Mouse (Mus musculus): ENCODE results near the gene Lsm2.
"Not testable (repeated sequence)": the region's sequence is repeated elsewhere in the genome, so short reads cannot be mapped to it uniquely, and the experiment has no call there.

The Lsm2 gene

DNA sequence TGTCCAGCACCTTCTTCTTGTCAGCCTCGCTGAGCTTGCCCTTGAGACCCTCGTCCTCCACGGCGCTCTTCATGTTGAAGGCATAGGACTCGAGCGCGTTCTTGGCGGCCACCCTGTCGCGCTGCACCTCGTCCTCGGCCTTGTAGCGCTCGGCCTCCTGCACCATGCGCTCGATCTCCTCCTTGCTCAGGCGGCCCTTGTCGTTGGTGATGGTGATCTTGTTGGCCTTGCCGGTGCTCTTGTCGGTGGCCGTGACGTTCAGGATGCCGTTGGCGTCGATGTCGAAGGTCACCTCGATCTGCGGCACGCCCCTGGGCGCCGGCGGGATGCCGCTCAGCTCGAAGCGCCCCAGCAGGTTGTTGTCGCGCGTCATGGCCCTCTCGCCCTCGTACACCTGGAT is 24.4 kb upstream of the Lsm2 start:
- DNase-seq = not testable (repeated sequence)

DNA sequence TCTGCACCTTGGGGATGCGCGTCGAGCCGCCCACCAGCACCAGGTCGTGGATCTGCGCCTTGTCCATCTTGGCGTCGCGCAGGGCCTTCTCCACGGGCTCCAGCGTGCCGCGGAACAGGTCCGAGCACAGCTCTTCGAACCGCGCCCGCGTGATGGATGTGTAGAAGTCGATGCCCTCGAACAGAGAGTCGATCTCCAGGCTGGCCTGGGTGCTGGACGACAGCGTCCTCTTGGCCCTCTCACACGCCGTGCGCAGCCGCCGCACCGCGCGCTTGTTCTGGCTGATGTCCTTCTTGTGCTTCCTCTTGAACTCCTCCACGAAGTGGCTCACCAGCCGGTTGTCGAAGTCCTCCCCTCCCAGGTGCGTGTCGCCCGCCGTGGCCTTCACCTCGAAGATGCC is 23.7 kb upstream of the Lsm2 start:
- not testable (repeated sequence) for DNase-seq

DNA sequence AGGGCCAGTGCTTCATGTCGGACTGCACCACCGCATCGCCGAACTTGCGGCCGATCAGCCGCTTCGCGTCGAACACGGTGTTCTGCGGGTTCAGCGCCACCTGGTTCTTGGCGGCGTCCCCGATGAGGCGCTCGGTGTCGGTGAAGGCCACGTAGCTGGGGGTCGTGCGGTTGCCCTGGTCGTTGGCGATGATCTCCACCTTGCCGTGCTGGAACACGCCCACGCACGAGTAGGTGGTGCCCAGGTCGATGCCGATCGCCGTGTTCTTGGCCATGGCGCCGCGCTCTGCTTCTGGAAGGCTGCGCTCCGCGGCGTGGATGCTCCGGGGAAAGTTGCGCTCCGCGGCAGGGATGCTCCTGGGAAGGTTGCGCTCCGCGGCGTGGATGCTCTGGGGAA is 22.9 kb upstream of the Lsm2 start:
- not testable (repeated sequence) for DNase-seq

DNA sequence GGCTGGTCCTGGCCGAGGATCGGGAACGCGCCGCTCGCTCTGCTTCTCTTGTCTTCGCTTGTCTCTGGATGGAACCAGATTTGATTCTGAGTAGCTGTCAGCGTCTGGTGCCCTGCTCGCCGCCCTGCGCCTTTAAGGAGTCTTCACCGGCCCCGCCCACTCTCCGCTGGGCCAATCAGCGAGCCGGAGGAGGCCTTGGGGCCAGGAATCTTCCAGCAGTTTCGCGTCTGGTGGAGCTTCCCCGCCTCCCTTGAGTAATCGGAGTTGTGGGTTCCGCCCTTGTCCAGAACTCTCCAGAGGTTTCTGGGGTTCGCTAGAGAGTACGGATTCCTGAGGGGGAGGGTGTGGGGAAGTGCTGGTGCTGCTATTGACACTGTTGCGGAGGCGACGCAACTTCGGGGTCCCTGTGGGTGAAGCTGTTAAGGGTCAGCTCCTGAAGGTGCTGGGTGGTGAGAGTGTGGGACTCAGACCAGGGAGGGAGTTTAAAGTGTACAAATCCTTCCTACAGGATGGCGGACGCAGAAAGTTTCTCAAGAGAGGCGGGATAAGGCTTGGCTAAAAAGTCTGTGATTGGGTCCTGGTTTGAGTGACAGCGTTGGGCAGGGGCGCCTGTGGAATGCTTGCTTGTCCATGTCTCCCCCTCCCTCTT is 22.4 kb upstream of the Lsm2 start, which contains the start of gene Hspa1b:
Gene Hspa1b, minus strand, starts transcription at position 109 of the 649 bp plus-strand sequence.
- peak; percentile 83 for DNase-seq

DNA sequence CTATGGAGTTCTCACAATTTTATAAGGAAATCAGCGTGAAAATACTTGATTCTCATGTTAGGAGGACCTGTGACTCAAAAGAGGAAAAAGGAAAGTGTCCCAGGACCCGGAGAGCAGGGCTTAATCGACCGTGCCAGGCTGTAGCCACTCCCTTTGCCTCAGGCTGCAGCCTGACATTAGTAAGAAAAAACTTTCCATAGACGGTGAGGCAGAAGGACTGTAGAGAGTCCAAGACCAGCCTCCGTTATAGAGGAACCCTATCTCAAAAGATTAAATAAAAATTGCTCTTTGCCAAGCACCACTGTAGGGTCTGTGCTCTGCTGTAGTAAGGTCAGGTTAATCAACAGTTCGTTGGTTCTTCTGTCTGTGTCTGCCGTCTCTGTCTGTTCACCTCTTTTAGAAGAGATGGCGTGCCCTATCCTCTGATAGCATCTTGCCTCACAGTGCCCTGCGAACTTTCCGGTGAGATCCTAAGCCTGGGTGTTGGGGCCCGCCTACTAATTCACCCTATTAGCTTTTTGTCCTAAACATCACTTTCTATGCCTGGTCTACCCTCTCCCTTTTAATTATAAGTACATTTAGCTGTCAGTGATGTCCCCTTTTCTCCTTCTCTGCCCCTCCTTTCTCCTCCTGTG is 21.7 kb upstream of the Lsm2 start:
- DNase-seq = no peak

- peak; percentile 39 for DNase-seq
These were observed 20.8 kb upstream of the Lsm2 start for GRCm38 (mm10) chr17:34960702-34961493.

- no peak for DNase-seq
These were observed 19.5 kb upstream of the Lsm2 start for GRCm38 (mm10) chr17:34962125-34962524.

- no peak for DNase-seq
These were observed 18.8 kb upstream of the Lsm2 start for GRCm38 (mm10) chr17:34962841-34963240.

GRCm38 (mm10) chr17:34964640-34965049 is 17.0 kb upstream of the Lsm2 start:
- DNase-seq = no peak

GRCm38 (mm10) chr17:34965627-34966026 is 16.0 kb upstream of the Lsm2 start:
- no peak for DNase-seq

DNA sequence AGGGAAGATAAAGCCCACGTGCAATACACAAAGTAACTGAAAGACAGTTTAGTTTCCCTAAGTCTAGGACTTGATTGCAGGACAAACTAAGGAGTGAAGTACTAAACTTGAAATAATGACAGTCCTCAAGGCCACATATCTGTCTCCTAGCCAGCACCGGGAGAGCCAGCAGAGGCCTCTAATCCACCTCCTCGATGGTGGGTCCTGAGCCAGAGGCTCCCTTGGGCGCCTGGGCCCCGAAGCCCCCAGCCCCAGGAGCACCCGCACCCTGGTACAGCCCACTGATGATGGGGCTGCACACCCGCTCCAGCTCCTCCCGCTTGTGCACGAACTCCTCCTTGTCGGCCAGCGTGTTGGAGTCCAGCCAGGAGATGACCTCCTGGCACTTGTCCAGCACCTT is 11.8 kb upstream of the Lsm2 start, which contains the start of gene Gm20481:
Gene Gm20481, plus strand, starts transcription at position 91 of the 400 bp plus-strand sequence.
- DNase-seq = not testable (repeated sequence)

DNA sequence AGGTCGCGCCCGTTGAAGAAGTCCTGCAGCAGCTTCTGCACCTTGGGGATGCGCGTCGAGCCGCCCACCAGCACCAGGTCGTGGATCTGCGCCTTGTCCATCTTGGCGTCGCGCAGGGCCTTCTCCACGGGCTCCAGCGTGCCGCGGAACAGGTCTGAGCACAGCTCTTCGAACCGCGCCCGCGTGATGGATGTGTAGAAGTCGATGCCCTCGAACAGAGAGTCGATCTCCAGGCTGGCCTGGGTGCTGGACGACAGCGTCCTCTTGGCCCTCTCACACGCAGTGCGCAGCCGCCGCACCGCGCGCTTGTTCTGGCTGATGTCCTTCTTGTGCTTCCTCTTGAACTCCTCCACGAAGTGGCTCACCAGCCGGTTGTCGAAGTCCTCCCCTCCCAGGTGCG is 10.8 kb upstream of the Lsm2 start:
- not testable (repeated sequence) for DNase-seq

DNA sequence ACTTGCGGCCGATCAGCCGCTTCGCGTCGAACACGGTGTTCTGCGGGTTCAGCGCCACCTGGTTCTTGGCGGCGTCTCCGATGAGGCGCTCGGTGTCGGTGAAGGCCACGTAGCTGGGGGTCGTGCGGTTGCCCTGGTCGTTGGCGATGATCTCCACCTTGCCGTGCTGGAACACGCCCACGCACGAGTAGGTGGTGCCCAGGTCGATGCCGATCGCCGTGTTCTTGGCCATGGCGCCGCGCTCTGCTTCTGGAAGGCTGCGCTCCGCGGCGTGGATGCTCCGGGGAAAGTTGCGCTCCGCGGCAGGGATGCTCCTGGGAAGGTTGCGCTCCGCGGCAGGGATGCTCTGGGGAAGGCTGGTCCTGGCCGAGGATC is 10.0 kb upstream of the Lsm2 start:
- not testable (repeated sequence) for DNase-seq

DNA sequence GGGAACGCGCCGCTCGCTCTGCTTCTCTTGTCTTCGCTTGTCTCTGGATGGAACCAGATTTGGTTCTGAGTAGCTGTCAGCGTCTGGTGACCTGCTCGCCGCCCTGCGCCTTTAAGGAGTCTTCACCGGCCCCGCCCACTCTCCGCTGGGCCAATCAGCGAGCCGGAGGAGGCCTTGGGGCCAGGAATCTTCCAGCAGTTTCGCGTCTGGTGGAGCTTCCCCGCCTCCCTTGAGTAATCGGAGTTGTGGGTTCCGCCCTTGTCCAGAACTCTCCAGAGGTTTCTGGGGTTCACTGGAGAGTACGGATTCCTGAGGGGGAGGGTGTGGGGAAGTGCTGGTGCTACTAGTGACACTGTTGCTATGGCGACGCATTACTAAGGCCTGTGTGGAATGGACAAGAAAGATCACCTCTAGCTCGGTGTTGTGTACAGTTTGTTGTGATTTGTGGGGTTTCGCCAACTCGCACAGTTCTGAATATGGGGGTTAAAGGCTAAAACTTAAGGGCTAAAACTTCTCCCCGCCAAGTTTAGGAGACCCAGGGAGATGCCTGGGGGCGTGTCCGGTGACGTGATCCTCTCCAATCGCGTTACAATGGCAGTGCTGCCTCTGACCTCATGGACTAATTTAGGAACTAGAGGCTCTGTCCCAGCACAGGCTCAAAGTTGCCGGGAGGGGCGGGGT is 9.5 kb upstream of the Lsm2 start, which contains the start of the genes Hspa1a and Hspa1l:
Gene Hspa1a, minus strand, starts transcription at position 88 of the 681 bp plus-strand sequence.
Gene Hspa1l, plus strand, starts transcription at position 635 of the 681 bp plus-strand sequence.
- DNase-seq = peak; percentile 78

- DNase-seq = no peak
These were observed 5.8 kb upstream of the Lsm2 start for GRCm38 (mm10) chr17:34975581-34976492.

- no peak for DNase-seq
These were observed 4.7 kb upstream of the Lsm2 start for GRCm38 (mm10) chr17:34977000-34977399.

DNA sequence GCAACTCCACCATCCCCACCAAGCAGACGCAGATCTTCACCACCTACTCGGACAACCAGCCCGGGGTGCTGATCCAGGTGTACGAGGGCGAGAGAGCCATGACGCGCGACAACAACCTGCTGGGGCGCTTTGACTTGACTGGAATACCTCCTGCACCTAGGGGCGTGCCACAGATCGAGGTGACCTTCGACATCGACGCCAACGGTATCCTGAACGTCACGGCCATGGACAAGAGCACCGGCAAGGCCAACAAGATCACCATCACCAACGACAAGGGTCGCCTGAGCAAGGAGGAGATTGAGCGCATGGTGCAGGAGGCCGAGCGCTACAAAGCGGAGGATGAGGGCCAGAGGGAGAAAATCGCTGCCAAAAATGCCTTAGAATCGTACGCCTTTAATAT is 3.4 kb upstream of the Lsm2 start:
- no peak for DNase-seq

DNA sequence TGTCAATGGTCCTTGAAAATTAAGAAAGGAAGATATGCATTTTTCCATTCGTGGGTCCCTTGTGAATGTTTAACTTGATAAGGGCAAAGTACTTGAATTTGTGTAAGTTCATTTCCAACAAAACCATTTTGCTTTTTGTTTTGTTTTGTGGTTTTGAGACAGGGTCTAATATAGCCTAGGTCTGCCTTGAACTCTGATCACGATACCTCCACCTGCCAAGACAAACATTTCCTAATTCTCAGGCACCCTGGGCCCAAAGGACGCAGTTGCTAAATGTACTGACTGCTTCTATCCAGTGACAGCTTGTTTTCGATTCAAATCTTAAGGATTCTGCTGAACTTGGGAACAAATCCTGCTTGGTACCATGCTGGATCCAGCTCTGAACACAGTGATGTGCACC is 2.0 kb upstream of the Lsm2 start:
- DNase-seq = no peak

- peak; percentile 37 for DNase-seq
These were observed 1.0 kb upstream of the Lsm2 start for GRCm38 (mm10) chr17:34980655-34981054.

GRCm38 (mm10) chr17:34982328-34982727 is 666 bp downstream of the Lsm2 start:
- DNase-seq = no peak

DNA sequence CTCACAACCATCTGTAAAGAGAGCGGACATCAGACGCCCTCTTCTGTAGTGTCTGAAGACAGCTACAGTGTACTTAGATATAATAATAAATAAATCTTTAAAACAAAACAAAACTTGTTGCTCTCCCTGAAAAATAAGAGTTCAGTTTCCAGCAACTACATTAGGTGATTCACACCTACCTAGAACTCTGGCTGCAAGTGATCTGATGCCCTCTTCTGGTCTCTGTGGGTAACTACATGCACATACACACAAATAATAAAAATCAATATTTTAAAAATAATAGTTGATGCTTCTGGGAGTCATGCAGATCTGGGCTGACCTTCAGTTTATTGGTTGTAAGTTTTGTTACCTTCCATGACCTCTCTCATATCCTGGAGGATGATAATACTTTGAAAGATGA is 2.6 kb downstream of the Lsm2 start:
- DNase-seq = no peak

DNA sequence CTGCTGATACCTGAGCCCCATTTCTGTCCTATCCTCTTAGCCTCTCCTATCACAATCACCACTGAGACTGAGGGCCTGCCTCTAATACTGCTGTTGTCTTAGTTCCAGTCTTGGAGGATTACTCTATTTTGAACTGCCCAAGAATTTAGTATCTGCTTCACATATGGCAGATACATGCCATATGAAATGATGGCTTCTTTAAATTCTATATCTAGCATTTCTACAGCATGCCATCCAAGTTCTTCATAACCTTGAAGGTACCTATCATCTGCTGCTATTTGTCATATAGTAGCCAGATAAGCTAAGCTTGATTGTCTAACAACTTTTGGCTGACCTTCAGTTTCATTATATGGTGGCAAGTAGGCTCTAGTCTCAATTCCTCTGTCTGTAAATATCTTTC is 13.1 kb downstream of the Lsm2 start:
- DNase-seq = no peak
